Mouse (Mus musculus): ENCODE data around the gene Gadd45a. TPM values are rescaled to one million over a fixed set of nuclear protein-coding genes. Genes with fewer than 3 reads are reported as not detected.

Gadd45a gene
- polyA plus RNA-seq, 1 experiment from 2014 or later, result 23.8 TPM

DNA sequence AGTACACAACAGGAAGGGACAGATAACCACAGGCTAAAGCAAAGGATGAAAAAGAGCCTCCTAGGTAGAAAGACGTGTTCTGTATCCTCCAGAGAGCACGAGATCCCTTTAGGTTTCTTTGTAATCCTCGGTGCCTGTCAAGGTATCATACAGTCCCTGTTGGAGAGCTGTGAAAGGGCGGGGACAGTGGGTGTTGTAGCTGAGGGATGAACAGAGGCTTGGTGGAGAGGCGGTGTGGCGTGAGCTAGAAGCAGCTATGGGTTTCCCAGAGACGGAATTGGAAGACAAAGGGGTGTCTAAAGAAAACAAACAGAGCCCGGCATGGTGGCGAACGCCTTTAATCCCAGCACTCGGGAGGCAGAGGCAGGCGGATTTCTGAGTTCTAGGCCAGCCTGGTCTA, 51.2 kb downstream of the Gadd45a start:
- H3K9me3 ChIP-seq, result no peaks in the 10 kb centered on the region
- DNase-seq (ENCODE audit: low spot score), result no peak
- WGBS, result 86% methylated on average over 12 of the region's 12 CpGs
- 0 out of 2 replicates have a peak, but pooled peaks cover 10% of the 10 kb centered on the region for H3K4me1 ChIP-seq
- no peak overlapping the region for H3K27ac ChIP-seq (replicated peaks)
- no peak overlapping the region for H3K4me3 ChIP-seq
- no peaks in the 10 kb centered on the region for H3K27me3 ChIP-seq (replicated peaks; ENCODE audit: low read depth, poor library complexity, severe bottlenecking)
- no peaks in the 10 kb centered on the region for H3K36me3 ChIP-seq (replicated peaks)

DNA sequence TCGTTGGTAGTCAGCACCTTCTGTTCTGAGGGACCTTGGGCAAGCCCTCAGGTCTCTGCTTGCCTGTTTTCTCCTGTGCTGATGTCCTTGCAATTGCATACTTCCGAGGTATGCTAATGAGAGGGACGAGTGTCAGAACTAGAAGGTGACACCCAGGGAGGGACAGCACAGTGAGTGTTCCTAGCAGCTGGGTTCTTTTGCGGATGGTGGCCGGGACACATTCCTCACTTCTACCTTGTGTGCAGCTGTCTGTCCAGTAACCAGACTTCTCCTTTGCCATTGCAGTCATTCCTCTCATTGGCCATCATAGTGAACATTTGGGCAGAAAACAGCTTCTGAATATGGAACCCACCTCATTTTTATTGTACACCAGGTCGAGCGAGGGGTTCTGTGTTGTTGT, 51.8 kb downstream of the Gadd45a start:
- Histone ChIP-seq H3K4me1 (0 out of 2 replicates have a peak, but pooled peaks cover 10% of the 10 kb centered on the region), H3K27me3 (replicated peaks; ENCODE audit: low read depth, poor library complexity, severe bottlenecking) (no peaks in the 10 kb centered on the region), H3K4me3 (no peak overlapping the region), H3K36me3 (replicated peaks) (no peaks in the 10 kb centered on the region), H3K9me3 (no peaks in the 10 kb centered on the region), H3K27ac (replicated peaks) (no peak overlapping the region)
- 68% methylated on average over 7 of the region's 7 CpGs for WGBS
- DNase-seq (ENCODE audit: low spot score), result no peak

Other genes starting within 250 kb of the Gadd45a start
- gene Vmn1r39, start 226.8 kb downstream of the Gadd45a start, polyA plus RNA-seq (2016; fragmentation: Nextera tagmentation; extraction: Ambion mirVana), result not detected in 2 replicates
- 54.8 and 58.6 TPM in 2 replicates for gene Gng12, start 141.1 kb downstream of the Gadd45a start, polyA plus RNA-seq (2016; fragmentation: Nextera tagmentation; extraction: Ambion mirVana)
- gene Serbp1, start 200.7 kb upstream of the Gadd45a start, polyA plus RNA-seq (2016; fragmentation: Nextera tagmentation; extraction: Ambion mirVana), result 503 and 518 TPM in 2 replicates

Data from embryonic facial prominence, embryonic 10.5 days (tissue).